Comparison of ENCODE assay signal across 14 mouse cellular contexts in the genomic region with DNA sequence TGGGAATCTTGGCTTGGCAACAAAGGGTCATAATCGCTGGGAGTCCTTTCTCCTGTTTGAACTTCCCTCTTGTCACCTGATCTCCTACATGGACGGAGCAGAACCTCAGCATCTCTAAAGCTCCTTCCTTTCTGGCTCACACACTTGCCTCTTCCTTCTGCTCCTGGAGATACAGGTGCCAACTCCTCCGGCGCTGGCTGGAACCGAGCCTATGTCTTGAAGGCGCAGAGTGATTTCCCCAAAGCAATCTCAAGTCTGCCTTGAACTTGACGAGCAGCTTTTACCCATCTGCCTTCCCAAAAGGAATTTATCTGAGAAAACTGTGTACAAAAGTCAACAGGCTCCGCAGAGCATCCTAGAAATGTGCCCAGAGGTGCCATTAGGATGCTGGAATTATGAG.
"Had no signal": no experiment of that assay in that cellular context is flagged by ENCODE, and none has a peak within 500 bp of the region (broad histone marks: within the 10 kb centered on the region; RNA-seq: fewer than 3 reads in every experiment).

No protein-coding gene starts in this region.

- DNase-seq: kidney, adult 2 months; kidney, postnatal 36 days; layer of hippocampus, adult 9-11 months; layer of hippocampus, postnatal 36 days; lung, adult 2 months; lung, postnatal 4 days; right cerebral cortex, adult 18-20 months; right cerebral cortex, postnatal 25 days; thymus, postnatal 36 days had no signal

- H3K9ac ChIP-seq: limb, embryonic 13.5 days; liver, embryonic 14.5 days had no signal

- H3K4me1 ChIP-seq: limb, embryonic 13.5 days had no signal

- H3K27ac ChIP-seq: kidney, postnatal 0 days; limb, embryonic 13.5 days; liver, embryonic 14.5 days had no signal

- H3K36me3 ChIP-seq: limb, embryonic 13.5 days had no signal

- H3K27me3 ChIP-seq: limb, embryonic 13.5 days had no signal

- H3K9me3 ChIP-seq: limb, embryonic 13.5 days had no signal

- H3K4me2 ChIP-seq: limb, embryonic 13.5 days had no signal

- H3K4me3 ChIP-seq: limb, embryonic 13.5 days; myocyte had no signal

- ATAC-seq: intestine, embryonic 16.5 days had no signal
